Mouse (Mus musculus) midbrain, embryonic 12.5 days (tissue): ENCODE measurements around the gene Neurod4. TPM values are rescaled to one million over a fixed set of nuclear protein-coding genes. Genes with fewer than 3 reads are reported as not detected.
A peak's percentile ranks its signal among the peaks of the same experiment; 100 is the strongest.
"Not testable (repeated sequence)": the region's sequence is repeated elsewhere in the genome, so short reads cannot be mapped to it uniquely, and the experiment has no call there.

Experiments
- ATAC-seq: fragments of 200-750 bp; cut with Nextera tagmentation; 2 replicates; pipeline ENCODE4 v1.8.0; 2017; ENCODE audit warnings: low read depth, moderate TSS enrichment, moderate library complexity; ENCODE audit not compliant: low FRiP score
- H3K27ac ChIP-seq: fragments of 300-500 bp; sonication (generic); replicated peaks from 2 replicates; pipeline ENCODE4 v1.5.1; 2016; ENCODE audit warnings: mild to moderate bottlenecking
- H3K27me3 ChIP-seq: fragments of 300-500 bp; sonication (generic); 2 replicates; pipeline ENCODE4 v1.6.1; 2016; ENCODE audit warnings: mild to moderate bottlenecking
- H3K36me3 ChIP-seq: fragments of 300-500 bp; sonication (generic); 2 replicates; pipeline ENCODE4 v1.6.1; 2016
- H3K4me1 ChIP-seq: fragments of 300-500 bp; sonication (generic); 2 replicates; pipeline ENCODE4 v1.6.1; 2016
- H3K4me2 ChIP-seq: fragments of 300-500 bp; sonication (generic); replicated peaks from 2 replicates; pipeline ENCODE4 v1.6.1; 2016; ENCODE audit warnings: mild to moderate bottlenecking, moderate library complexity
- H3K4me3 ChIP-seq: fragments of 300-500 bp; sonication (generic); 2 replicates; pipeline ENCODE4 v1.5.1; 2016; ENCODE audit warnings: mild to moderate bottlenecking
- H3K9ac ChIP-seq: fragments of 300-500 bp; sonication (generic); replicated peaks from 2 replicates; pipeline ENCODE4 v1.6.1; 2016; ENCODE audit warnings: mild to moderate bottlenecking, moderate library complexity
- H3K9me3 ChIP-seq: fragments of 300-500 bp; sonication (generic); 2 replicates; pipeline ENCODE4 v1.6.1; 2016; ENCODE audit warnings: mild to moderate bottlenecking
- WGBS: fragments of 180-500 bp; shearing (Covaris S2); methylation state at CpG from one replicate; pipeline ENCODE4 v1.1.7; 2016; 5-methylcytosine and 5-hydroxymethylcytosine counted together
- polyA plus RNA-seq: library from polyadenylated mRNA; unstranded; fragments of >200 nt; fragmentation: Nextera tagmentation; extraction: Ambion mirVana; gene quantifications from 2 replicates; pipeline ENCODE4 v1.2.1, GENCODE M21; 2016

Neurod4 gene
- 11.6 and 14.8 TPM in 2 replicates for polyA plus RNA-seq

DNA sequence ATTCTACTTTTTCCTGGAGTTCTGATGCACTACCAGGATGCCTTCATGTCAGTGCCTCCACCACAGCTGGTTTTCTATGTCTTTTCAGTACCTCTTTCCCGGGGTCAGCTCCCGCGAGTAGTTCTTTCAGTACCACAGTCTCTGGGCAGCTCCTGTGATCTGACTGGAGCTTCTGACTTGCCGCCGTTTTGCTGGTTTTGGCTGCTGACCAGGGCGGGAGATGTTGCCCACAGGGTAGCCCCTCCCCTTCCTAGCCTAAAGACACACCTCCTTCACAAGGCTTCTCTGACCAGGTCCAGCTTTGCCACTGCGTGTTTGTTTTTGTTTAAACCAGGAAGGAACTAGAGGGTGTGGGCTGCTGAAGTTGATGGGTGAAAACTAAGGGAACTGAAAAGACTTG lies at the start of gene Neurod4:
Gene Neurod4, minus strand, starts transcription at position 175 of the 400 bp plus-strand sequence.
- H3K4me3 ChIP-seq = peak within 1 kb of the TSS; percentile 21
- 1% methylated on average over 7 of the region's 7 CpGs for WGBS

DNA sequence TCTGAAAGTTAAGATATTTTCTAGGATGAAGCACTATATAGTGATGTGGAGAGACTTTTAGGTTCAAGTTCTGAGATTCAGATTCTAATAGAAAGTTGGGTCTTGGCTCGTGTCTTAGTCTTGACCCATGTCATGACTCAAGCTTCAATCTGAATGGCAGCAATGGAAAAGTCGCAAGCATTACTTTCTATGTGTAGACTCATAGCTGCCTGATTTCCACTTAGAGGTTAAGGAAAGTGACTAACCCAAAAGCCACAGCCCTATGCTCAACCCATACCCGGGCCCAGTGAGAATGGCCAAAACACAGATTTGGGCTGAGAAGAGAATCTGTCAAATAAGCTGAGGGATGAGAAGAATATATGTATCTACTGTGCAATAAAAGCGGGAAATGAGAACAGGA lies 44.2 kb upstream of the Neurod4 start:
- Histone ChIP-seq H3K4me2 (no peak overlapping the region), H3K4me1 (no peaks in the 10 kb centered on the region), H3K27me3 (no peaks in the 10 kb centered on the region), H3K36me3 (no peaks in the 10 kb centered on the region), H3K27ac (no peak overlapping the region), H3K9ac (no peak overlapping the region), H3K9me3 (no peaks in the 10 kb centered on the region), H3K4me3 (no peak overlapping the region)
- no peak for ATAC-seq
- WGBS = 89% methylated on average over 4 of the region's 4 CpGs

More for the DNA sequence above, at the start of gene Neurod4:
- no peaks in the 10 kb centered on the region for H3K9me3 ChIP-seq
- no peak within 1 kb of the TSS for H3K9ac ChIP-seq
- no peaks in the 10 kb centered on the region for H3K27me3 ChIP-seq
- ATAC-seq = peak; percentile 62
- no peak within 1 kb of the TSS for H3K27ac ChIP-seq
- no peaks in the 10 kb centered on the region for H3K36me3 ChIP-seq
- H3K4me2 ChIP-seq = peak within 1 kb of the TSS; percentile 42
- H3K4me1 ChIP-seq = peaks cover 16% of the 10 kb centered on the region

DNA sequence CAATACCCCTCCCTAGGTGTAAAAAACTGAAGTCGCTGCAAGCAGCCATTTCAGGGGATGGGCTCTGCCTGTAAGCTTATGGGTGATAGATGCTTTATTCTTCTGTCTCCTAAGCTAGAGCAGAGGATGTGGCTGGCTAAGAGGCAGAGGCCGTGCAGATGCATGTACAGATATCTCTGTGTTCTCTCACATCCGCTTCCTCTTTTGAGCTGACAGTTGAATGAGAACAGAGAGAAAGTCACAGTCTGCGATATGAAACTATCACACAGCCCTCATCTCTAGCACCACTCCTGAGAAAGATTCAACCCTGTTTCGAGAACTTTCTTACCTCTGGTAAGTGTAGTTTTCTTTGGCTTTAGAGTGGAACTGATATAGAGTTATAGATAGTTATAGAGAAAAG lies 42.6 kb upstream of the Neurod4 start, which contains the start of gene Tespa1:
Gene Tespa1, plus strand, starts transcription at position 234 of the 400 bp plus-strand sequence.
- no peak for ATAC-seq
- Histone ChIP-seq H3K9ac (no peak within 1 kb of the TSS), H3K27me3 (no peaks in the 10 kb centered on the region), H3K4me2 (no peak within 1 kb of the TSS), H3K27ac (no peak within 1 kb of the TSS), H3K9me3 (no peaks in the 10 kb centered on the region), H3K4me3 (no peak within 1 kb of the TSS), H3K36me3 (no peaks in the 10 kb centered on the region), H3K4me1 (no peaks in the 10 kb centered on the region)
- 84% methylated on average over 5 of the region's 5 CpGs for WGBS

DNA sequence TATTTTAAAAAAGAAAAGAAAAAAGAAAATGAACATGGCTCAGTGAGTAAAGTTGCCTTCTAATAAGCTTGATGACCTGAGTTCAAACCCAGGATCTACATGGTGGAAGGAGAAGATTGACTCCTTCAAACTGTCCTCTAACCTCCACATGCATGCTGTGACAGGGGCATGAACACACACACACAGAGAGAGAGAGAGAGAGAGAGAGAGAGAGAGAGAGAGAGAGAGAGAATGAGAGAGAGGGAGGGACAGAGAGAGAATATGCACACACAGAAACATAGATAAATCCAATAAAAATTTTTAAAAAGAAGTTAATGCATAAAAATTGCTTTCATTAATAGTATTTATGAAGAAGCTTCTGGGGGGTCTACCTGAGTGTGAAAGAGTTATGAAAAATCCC lies 42.0 kb upstream of the Neurod4 start:
- H3K27me3 ChIP-seq = no peaks in the 10 kb centered on the region
- no peak overlapping the region for H3K4me3 ChIP-seq
- H3K36me3 ChIP-seq = no peaks in the 10 kb centered on the region
- H3K4me2 ChIP-seq = no peak overlapping the region
- ATAC-seq = no peak
- no peaks in the 10 kb centered on the region for H3K9me3 ChIP-seq
- H3K9ac ChIP-seq = no peak overlapping the region
- no peak overlapping the region for H3K27ac ChIP-seq
- H3K4me1 ChIP-seq = no peaks in the 10 kb centered on the region

DNA sequence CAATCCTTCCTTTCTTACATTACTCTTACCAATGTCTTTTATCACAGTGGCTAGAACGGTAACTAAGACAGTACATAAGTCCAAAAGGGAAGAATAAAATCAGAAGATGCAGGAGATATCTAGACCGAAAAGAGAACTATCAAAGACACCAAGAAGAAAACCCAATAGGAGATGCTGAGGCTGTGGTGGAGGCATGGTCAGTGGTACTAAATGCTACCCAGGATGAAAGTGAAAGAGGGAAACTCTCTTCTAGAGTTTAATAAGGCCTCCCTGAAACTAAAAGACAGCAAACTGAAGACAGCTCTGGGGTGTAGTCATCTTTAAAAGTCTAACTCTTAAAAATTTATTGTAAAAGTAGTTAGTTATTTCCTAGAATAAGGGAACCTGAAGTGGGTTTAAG lies 40.7 kb upstream of the Neurod4 start:
- ATAC-seq = no peak
- Histone ChIP-seq H3K4me1 (no peaks in the 10 kb centered on the region), H3K9ac (no peak overlapping the region), H3K9me3 (no peaks in the 10 kb centered on the region), H3K27me3 (no peaks in the 10 kb centered on the region), H3K4me2 (no peak overlapping the region), H3K4me3 (no peak overlapping the region), H3K27ac (no peak overlapping the region), H3K36me3 (no peaks in the 10 kb centered on the region)
- WGBS = 89% methylated on average over 2 of the region's 2 CpGs

DNA sequence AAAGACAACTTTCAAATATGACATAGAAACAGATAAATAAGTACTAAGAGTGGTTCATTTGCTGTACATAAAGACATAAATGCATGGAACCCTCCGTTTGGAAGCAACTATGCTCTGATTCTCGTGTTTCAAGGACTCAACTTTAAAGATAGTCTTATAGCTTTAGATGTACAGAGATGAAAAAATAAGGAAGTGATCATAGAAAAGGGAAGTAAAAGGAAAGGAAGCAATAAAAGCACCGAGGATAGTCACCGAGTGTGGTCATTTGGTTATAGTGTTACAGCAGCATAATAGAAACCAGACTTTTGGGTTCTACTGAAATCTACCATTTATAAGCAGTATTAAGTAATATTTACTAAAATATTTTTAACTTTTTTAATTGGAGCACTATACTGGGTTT lies 38.7 kb upstream of the Neurod4 start:
- no peak for ATAC-seq
- Histone ChIP-seq H3K4me2 (no peak overlapping the region), H3K9ac (no peak overlapping the region), H3K27ac (no peak overlapping the region), H3K9me3 (no peaks in the 10 kb centered on the region), H3K4me3 (no peak overlapping the region), H3K36me3 (no peaks in the 10 kb centered on the region), H3K4me1 (no peaks in the 10 kb centered on the region), H3K27me3 (no peaks in the 10 kb centered on the region)
- WGBS = 80% methylated on average over 4 of the region's 4 CpGs

DNA sequence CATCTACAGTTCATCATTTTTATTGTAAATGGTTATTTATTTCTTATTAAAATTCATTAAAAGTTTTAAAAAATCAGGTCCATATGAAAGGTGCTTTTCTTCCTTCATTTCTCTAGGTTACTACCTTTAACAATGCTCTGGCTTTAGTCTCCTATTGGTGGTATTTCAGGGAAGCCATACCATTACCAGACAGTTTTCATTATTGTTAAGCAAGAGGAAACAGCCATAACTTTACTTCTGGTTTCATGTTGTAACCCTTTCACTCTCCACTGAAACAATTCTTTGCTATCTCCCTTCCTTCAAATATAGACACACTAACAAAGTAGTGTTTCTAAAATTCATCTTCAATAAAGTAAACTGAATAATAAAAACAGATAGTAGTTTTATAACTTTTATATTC lies 35.8 kb upstream of the Neurod4 start:
- Histone ChIP-seq H3K4me2 (no peak overlapping the region), H3K9me3 (no peaks in the 10 kb centered on the region), H3K36me3 (no peaks in the 10 kb centered on the region), H3K4me1 (no peaks in the 10 kb centered on the region), H3K9ac (no peak overlapping the region), H3K27me3 (no peaks in the 10 kb centered on the region), H3K27ac (no peak overlapping the region), H3K4me3 (no peak overlapping the region)
- no peak for ATAC-seq

DNA sequence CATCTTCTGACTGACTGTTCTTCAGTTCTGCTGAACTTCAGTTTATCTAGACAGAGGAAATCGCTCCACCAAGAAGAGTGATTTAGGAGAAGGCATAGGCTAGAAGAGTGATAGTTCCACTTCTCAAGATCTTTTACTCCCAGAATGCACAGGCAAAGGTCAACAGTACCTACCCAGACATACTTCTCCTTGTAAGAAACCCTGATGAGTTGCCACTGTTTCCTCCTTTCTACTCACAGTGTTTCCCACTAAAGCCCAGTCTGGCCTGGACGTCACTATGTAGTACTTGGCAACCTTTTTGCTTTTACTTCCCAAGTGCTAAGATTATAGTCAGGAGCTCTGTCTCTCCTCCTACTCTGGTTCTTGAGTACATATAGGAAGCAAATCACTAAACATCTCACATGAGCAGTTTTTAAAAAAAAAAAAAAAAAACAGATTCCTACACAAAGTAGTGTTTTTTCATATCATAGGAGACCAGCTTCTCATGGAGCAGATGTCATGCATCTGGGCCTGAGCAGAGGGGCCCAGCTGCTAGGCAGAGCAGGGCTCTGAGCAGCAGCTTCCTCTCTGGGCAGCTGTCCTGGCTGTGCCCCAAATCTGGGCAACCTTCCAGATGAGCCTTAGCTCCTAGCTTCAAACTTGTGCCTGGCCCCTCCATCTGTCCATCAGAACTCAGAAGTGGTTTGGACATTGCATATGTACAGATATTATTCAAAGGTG lies 34.2 kb upstream of the Neurod4 start:
- H3K4me2 ChIP-seq = no peak overlapping the region
- no peak for ATAC-seq
- 87% methylated on average over 2 of the region's 2 CpGs for WGBS

DNA sequence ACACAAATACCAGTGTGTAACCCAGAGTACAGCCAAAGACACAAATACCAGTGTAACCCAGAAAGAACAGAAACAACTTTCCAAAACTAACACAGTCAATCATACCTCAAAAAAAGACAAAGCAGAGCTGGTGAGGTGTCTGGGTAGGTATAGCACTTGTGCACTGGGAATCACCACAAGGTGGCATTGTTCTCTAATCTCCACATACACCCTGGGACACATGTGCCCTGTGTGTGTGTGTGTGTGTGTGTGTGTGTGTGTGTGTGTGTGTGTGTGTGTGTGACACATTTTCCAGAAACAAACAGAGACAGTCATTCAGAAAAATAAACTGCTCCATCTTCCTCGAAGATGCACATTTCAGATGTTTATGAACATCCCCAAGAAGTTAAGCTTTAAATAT lies 33.5 kb upstream of the Neurod4 start:
- no peak overlapping the region for H3K9ac ChIP-seq
- 68% methylated on average over 1 of the region's 1 CpGs for WGBS
- H3K36me3 ChIP-seq = no peaks in the 10 kb centered on the region
- H3K27me3 ChIP-seq = no peaks in the 10 kb centered on the region
- H3K4me2 ChIP-seq = no peak overlapping the region
- no peaks in the 10 kb centered on the region for H3K9me3 ChIP-seq
- ATAC-seq = 0 out of 2 replicates have a peak, but pooled peaks have one; percentile 66
- no peak overlapping the region for H3K4me3 ChIP-seq
- no peak overlapping the region for H3K27ac ChIP-seq
- no peaks in the 10 kb centered on the region for H3K4me1 ChIP-seq

More for the DNA sequence above, 34.2 kb upstream of the Neurod4 start:
- Histone ChIP-seq H3K9ac (no peak overlapping the region), H3K36me3 (no peaks in the 10 kb centered on the region), H3K4me1 (no peaks in the 10 kb centered on the region), H3K4me3 (no peak overlapping the region), H3K27ac (no peak overlapping the region), H3K9me3 (no peaks in the 10 kb centered on the region), H3K27me3 (no peaks in the 10 kb centered on the region)

DNA sequence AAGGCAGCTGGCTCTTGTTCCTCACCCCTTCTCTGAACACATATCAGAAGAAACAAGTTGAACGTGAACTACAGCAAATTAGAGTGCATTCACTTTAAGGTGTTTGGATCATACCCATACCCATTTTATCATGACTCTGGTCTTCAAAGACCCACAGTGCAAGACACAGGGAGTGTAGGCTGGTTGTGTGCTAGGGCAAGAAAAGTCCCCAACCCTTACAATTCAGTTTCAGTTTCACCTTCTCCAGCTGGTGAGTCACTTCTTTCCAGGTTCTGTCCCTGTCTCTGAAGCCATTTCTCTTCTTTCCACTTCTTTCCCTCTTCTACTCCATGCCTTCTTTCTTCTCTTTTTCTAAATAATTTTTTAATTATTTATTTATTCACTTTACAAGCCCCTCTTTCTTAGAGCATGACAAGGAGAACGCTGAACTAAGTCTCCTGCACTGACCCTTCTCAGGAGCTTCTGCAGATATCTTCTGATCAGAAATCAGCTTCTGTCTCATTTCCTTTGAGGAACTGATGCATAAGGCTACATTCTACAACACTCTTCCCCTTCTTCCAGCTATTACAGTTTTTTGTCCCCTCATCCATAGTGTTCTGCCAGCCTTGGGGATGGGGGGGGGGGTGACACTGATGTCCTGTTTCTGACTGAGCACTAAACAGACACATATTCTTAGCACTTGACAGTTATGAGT lies 31.6 kb upstream of the Neurod4 start:
- Histone ChIP-seq H3K9me3 (no peaks in the 10 kb centered on the region), H3K27me3 (no peaks in the 10 kb centered on the region), H3K4me2 (no peak overlapping the region), H3K9ac (no peak overlapping the region), H3K4me1 (no peaks in the 10 kb centered on the region), H3K4me3 (no peak overlapping the region), H3K36me3 (no peaks in the 10 kb centered on the region), H3K27ac (no peak overlapping the region)
- ATAC-seq = no peak
- 85% methylated on average over 2 of the region's 2 CpGs for WGBS

DNA sequence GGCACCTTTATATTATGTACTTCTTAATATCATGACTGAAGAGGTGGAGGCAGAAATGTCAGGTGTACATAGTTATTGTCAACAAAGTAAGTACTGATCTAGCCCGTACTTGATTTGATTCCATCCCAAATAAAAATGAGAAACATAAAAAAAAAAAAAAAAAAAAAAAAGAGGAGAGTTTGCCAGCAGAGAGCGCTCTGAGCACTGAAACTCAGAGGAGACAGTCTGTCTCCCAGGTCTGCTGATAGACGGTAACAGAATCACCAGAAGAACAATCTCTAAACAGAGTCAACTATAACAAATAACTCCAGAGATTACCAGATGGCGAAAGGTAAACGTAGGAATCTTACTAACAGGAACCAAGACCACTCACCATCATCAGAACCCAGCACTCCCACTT lies 24.1 kb upstream of the Neurod4 start:
- 90% methylated on average over 3 of the region's 5 CpGs for WGBS
- H3K4me2 ChIP-seq, H3K4me1 ChIP-seq, H3K4me3 ChIP-seq, H3K27ac ChIP-seq, ATAC-seq, H3K36me3 ChIP-seq, H3K9me3 ChIP-seq, H3K9ac ChIP-seq, H3K27me3 ChIP-seq: not testable (repeated sequence)

DNA sequence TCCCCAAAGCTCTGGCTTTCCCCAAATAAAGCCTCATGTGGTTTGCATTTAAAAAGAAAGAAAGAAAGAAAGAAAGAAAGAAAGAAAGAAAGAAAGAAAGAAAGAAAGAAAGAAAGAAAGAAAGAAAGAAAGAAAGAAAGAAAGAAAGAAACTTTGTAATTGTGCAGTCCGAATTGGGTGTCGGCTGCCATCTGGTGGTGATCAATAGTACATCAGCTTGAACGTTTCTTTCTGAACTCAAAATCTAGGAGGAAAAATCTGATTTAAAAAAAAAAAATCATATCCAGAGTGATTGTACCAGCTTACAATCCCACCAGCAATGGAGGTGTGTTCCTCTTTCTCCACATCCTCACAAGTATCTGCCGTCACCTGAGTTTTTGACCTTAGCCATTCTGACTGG lies 18.7 kb upstream of the Neurod4 start:
- 15% methylated on average over 4 of the region's 4 CpGs for WGBS
- not testable (repeated sequence) for H3K27me3 ChIP-seq, H3K27ac ChIP-seq, H3K4me3 ChIP-seq, H3K4me2 ChIP-seq, H3K36me3 ChIP-seq, H3K9me3 ChIP-seq, H3K4me1 ChIP-seq, ATAC-seq, H3K9ac ChIP-seq
